ENCODE assay signal across 17 mouse cellular contexts in the genomic region with DNA sequence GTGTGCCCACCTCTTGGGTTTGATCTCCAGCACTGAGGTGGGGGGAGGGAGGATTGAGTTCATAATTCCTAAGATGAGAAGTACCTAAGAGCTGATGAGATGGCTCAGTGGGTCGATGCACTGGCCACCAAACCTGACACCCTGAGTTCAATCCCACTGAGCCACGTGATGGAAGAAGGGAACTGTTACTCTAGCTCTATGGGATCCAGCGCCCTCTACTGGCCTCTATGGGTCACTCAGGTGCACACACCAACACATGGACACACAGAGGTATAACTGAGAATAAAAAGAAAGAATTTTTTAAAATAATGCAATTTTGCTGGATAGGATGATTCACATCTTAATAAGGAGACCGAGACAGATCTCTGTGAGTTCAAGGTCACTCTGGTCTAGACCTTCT. TPM values are rescaled to one million over a fixed set of nuclear protein-coding genes. Genes with fewer than 3 reads are reported as not detected.
DNase-seq lines count a peak whose midpoint lies in the region; ATAC-seq and TF ChIP-seq lines count a peak whose summit lies in the region.
"Had no signal": no experiment of that assay in that cellular context is flagged by ENCODE, and none has a peak within 500 bp of the region (broad histone marks: within the 10 kb centered on the region; RNA-seq: fewer than 3 reads in every experiment).

No protein-coding gene starts in this region.

- H3K27me3 ChIP-seq in forebrain, postnatal 0 days (ENCODE audit: insufficient read depth, low read length): no peaks in the 10 kb centered on the region
- no peaks in the 10 kb centered on the region for H3K27me3 ChIP-seq in forebrain, embryonic 16.5 days (replicated peaks; ENCODE audit: control insufficient read depth, insufficient read depth, low read length)
- H3K27me3 ChIP-seq in liver, embryonic 12.5 days (replicated peaks): peaks cover 8% of the 10 kb centered on the region; the same call in 1 of the 2 replicates
- no peaks in the 10 kb centered on the region for H3K27me3 ChIP-seq in neural tube, embryonic 15.5 days (replicated peaks)
- H3K27me3 ChIP-seq: hindbrain, embryonic 13.5 days; neural tube, embryonic 13.5 days had no signal

- 61% methylated on average over 4 of the region's 4 CpGs for WGBS in forebrain, postnatal 0 days
- 66% methylated on average over 4 of the region's 4 CpGs for WGBS in forebrain, embryonic 16.5 days
- WGBS in liver, embryonic 12.5 days (ENCODE audit: insufficient replicate concordance): 56% methylated on average over 4 of the region's 4 CpGs
- 68% methylated on average over 4 of the region's 4 CpGs for WGBS in neural tube, embryonic 15.5 days

- no peak overlapping the region for H3K9ac ChIP-seq in forebrain, postnatal 0 days
- H3K9ac ChIP-seq in forebrain, embryonic 16.5 days (replicated peaks; ENCODE audit: low read depth, low read length): no peak overlapping the region
- peak overlapping the region; percentile 45 for H3K9ac ChIP-seq in liver, embryonic 12.5 days
- H3K9ac ChIP-seq in neural tube, embryonic 15.5 days (replicated peaks): no peak overlapping the region
- H3K9ac ChIP-seq: heart, embryonic 12.5 days; hindbrain, embryonic 13.5 days; neural tube, embryonic 13.5 days had no signal

- DNase-seq in forebrain, postnatal 0 days: no peak
- peak; percentile 76 for DNase-seq in 416B (ENCODE audit: low read depth)
- DNase-seq in adrenal gland, adult (ENCODE audit: inconsistent age in 2 of 2, low spot score in 1 of 2): no peak
- DNase-seq in retina, postnatal 1 day: no peak
- DNase-seq: cerebellum, adult 2 months; embryo, embryonic 11 days; midbrain, embryonic 14.5 days; thymus, adult 2 months had no signal

- no peak overlapping the region for H3K4me2 ChIP-seq in forebrain, postnatal 0 days (ENCODE audit: low read depth)
- H3K4me2 ChIP-seq in forebrain, embryonic 16.5 days (ENCODE audit: low read length): no peak overlapping the region
- peak overlapping the region; percentile 46; the same call in 1 of the 2 replicates for H3K4me2 ChIP-seq in liver, embryonic 12.5 days
- H3K4me2 ChIP-seq in neural tube, embryonic 15.5 days: no peak overlapping the region
- H3K4me2 ChIP-seq: heart, embryonic 12.5 days; hindbrain, embryonic 13.5 days; neural tube, embryonic 13.5 days had no signal

- H3K9me3 ChIP-seq in forebrain, postnatal 0 days (ENCODE audit: low read length): no peaks in the 10 kb centered on the region
- no peaks in the 10 kb centered on the region for H3K9me3 ChIP-seq in forebrain, embryonic 16.5 days (ENCODE audit: control insufficient read depth, low read length)
- H3K9me3 ChIP-seq in liver, embryonic 12.5 days (replicated peaks): no peaks in the 10 kb centered on the region
- H3K9me3 ChIP-seq in neural tube, embryonic 15.5 days (replicated peaks): no peaks in the 10 kb centered on the region
- H3K9me3 ChIP-seq: heart, embryonic 12.5 days; hindbrain, embryonic 13.5 days; limb, embryonic 10.5 days; neural tube, embryonic 13.5 days had no signal

- no peak overlapping the region for H3K4me3 ChIP-seq in forebrain, postnatal 0 days (ENCODE audit: low read depth, low read length)
- H3K4me3 ChIP-seq in forebrain, embryonic 16.5 days (replicated peaks; ENCODE audit: low read length): no peak overlapping the region
- no peak overlapping the region for H3K4me3 ChIP-seq in bone marrow macrophage, adult 2 months (ENCODE audit: insufficient read depth, low read length)
- no peak overlapping the region for H3K4me3 ChIP-seq in liver, embryonic 12.5 days
- H3K4me3 ChIP-seq in neural tube, embryonic 15.5 days (replicated peaks): no peak overlapping the region
- H3K4me3 ChIP-seq: erythroblast, embryonic 14.5 days; heart, embryonic 12.5 days; hindbrain, embryonic 13.5 days; limb, embryonic 10.5 days; neural tube, embryonic 13.5 days had no signal

- no peak for TF ChIP-seq POLR2A in bone marrow macrophage, adult 2 months (IDR thresholded peaks at IDR 0.05; ENCODE audit: borderline replicate concordance, low read depth, low read length)

- no peak for ATAC-seq in forebrain, postnatal 0 days
- ATAC-seq in forebrain, embryonic 16.5 days: no peak
- ATAC-seq in liver, embryonic 12.5 days: no peak
- ATAC-seq in neural tube, embryonic 15.5 days (ENCODE audit: low FRiP score): no peak

- H3K4me1 ChIP-seq in forebrain, postnatal 0 days (ENCODE audit: insufficient read depth): no peaks in the 10 kb centered on the region; the same call in 1 of the 2 replicates
- H3K4me1 ChIP-seq in forebrain, embryonic 16.5 days (replicated peaks; ENCODE audit: control insufficient read depth, insufficient read depth, low read length): peaks cover 6% of the 10 kb centered on the region; the same call in 1 of the 2 replicates
- H3K4me1 ChIP-seq in bone marrow macrophage, adult 2 months (ENCODE audit: control insufficient read depth, insufficient read depth, low read length): 0 out of 2 replicates have a peak, but pooled peaks cover 3% of the 10 kb centered on the region
- H3K4me1 ChIP-seq in liver, embryonic 12.5 days: peaks cover 52% of the 10 kb centered on the region
- H3K4me1 ChIP-seq in neural tube, embryonic 15.5 days: no peaks in the 10 kb centered on the region
- H3K4me1 ChIP-seq: hindbrain, embryonic 13.5 days; limb, embryonic 10.5 days; neural tube, embryonic 13.5 days had no signal

- H3K36me3 ChIP-seq in forebrain, postnatal 0 days (ENCODE audit: insufficient read depth): no peaks in the 10 kb centered on the region
- H3K36me3 ChIP-seq in forebrain, embryonic 16.5 days (ENCODE audit: control insufficient read depth, insufficient read depth): no peaks in the 10 kb centered on the region
- H3K36me3 ChIP-seq in liver, embryonic 12.5 days: no peaks in the 10 kb centered on the region
- no peaks in the 10 kb centered on the region for H3K36me3 ChIP-seq in neural tube, embryonic 15.5 days
- H3K36me3 ChIP-seq: heart, embryonic 12.5 days; hindbrain, embryonic 13.5 days; limb, embryonic 10.5 days; neural tube, embryonic 13.5 days had no signal

- no peak overlapping the region for H3K27ac ChIP-seq in forebrain, postnatal 0 days (ENCODE audit: low read depth, low read length)
- H3K27ac ChIP-seq in forebrain, embryonic 16.5 days (ENCODE audit: low read length): no peak overlapping the region
- no peak overlapping the region for H3K27ac ChIP-seq in bone marrow macrophage, adult 2 months (ENCODE audit: insufficient read depth, low read depth, low read length)
- H3K27ac ChIP-seq in liver, embryonic 12.5 days: peak overlapping the region; percentile 94
- no peak overlapping the region for H3K27ac ChIP-seq in neural tube, embryonic 15.5 days (replicated peaks)
- H3K27ac ChIP-seq: hindbrain, embryonic 13.5 days; limb, embryonic 10.5 days; neural tube, embryonic 13.5 days had no signal

- peak; percentile 24; the same call in 1 of the 2 replicates for TF ChIP-seq CTCF in forebrain, postnatal 0 days (IDR thresholded peaks at IDR 0.05; ENCODE audit: low read depth)
- TF ChIP-seq CTCF in bone marrow macrophage, adult 2 months (IDR thresholded peaks at IDR 0.05; ENCODE audit: low read depth, low read length): 0 out of 2 replicates have a peak, but pooled peaks have one; percentile 18

RNA-seq across cellular contexts. Expression of a gene that starts 45.4 kb away (rescaled TPM):
- 58.8 and 68.1 TPM in 2 replicates for total RNA-seq in forebrain, postnatal 0 days (2014; rRNA removed)
- 112 and 114 TPM in 2 replicates for polyA plus RNA-seq in forebrain, postnatal 0 days (2015; fragmentation: Nextera tagmentation; extraction: Ambion mirVana)
- 108 and 141 TPM in 2 replicates for polyA plus RNA-seq in forebrain, embryonic 16.5 days (2015; fragmentation: Nextera tagmentation; extraction: Ambion mirVana)
- 44.8 and 47.1 TPM in 2 replicates for polyA plus RNA-seq in bone marrow macrophage, adult 2 months (2012; ENCODE audit: insufficient read depth, insufficient read length, missing spikeins)
- polyA plus RNA-seq in liver, embryonic 12.5 days (2016; fragmentation: Nextera tagmentation; extraction: Ambion mirVana): 116 and 123 TPM in 2 replicates
- polyA plus RNA-seq in neural tube, embryonic 15.5 days (2015; fragmentation: Nextera tagmentation; extraction: Ambion mirVana): 134 and 144 TPM in 2 replicates

RNA-seq across cellular contexts. Expression of a gene that starts 45.5 kb away (rescaled TPM):
- 42.5 and 49.8 TPM in 2 replicates for total RNA-seq in forebrain, postnatal 0 days (2014; rRNA removed)
- polyA plus RNA-seq in forebrain, postnatal 0 days (2015; fragmentation: Nextera tagmentation; extraction: Ambion mirVana): 56.1 and 64.2 TPM in 2 replicates
- 76.8 and 80.8 TPM in 2 replicates for polyA plus RNA-seq in forebrain, embryonic 16.5 days (2015; fragmentation: Nextera tagmentation; extraction: Ambion mirVana)
- 677 and 718 TPM in 2 replicates for polyA plus RNA-seq in bone marrow macrophage, adult 2 months (2012; ENCODE audit: insufficient read depth, insufficient read length, missing spikeins)
- 23.6 and 24.0 TPM in 2 replicates for polyA plus RNA-seq in liver, embryonic 12.5 days (2016; fragmentation: Nextera tagmentation; extraction: Ambion mirVana)
- 54.1 and 57.7 TPM in 2 replicates for polyA plus RNA-seq in neural tube, embryonic 15.5 days (2015; fragmentation: Nextera tagmentation; extraction: Ambion mirVana)

RNA-seq across cellular contexts. Expression of a gene that starts 57.8 kb away (rescaled TPM):
- total RNA-seq in forebrain, postnatal 0 days (2014; rRNA removed): 0.76 and 1.2 TPM in 2 replicates
- 0.10 and 0.51 TPM in 2 replicates for polyA plus RNA-seq in forebrain, postnatal 0 days (2015; fragmentation: Nextera tagmentation; extraction: Ambion mirVana)
- 0.30 and 0.37 TPM in 2 replicates for polyA plus RNA-seq in forebrain, embryonic 16.5 days (2015; fragmentation: Nextera tagmentation; extraction: Ambion mirVana)
- 1.1 TPM in 2 replicates for polyA plus RNA-seq in bone marrow macrophage, adult 2 months (2012; ENCODE audit: insufficient read depth, insufficient read length, missing spikeins)
- 0.39 and 0.42 TPM in 2 replicates for polyA plus RNA-seq in liver, embryonic 12.5 days (2016; fragmentation: Nextera tagmentation; extraction: Ambion mirVana)
- polyA plus RNA-seq in neural tube, embryonic 15.5 days (2015; fragmentation: Nextera tagmentation; extraction: Ambion mirVana): 0.22 and 0.47 TPM in 2 replicates
